Mouse (Mus musculus) heart, adult 11 months (tissue): ENCODE measurements around the gene Tmem263.

Experiments
- DNase-seq: peaks from one replicate; pipeline ENCODE4 v3.0.0; 2022

Tmem263 gene

DNA sequence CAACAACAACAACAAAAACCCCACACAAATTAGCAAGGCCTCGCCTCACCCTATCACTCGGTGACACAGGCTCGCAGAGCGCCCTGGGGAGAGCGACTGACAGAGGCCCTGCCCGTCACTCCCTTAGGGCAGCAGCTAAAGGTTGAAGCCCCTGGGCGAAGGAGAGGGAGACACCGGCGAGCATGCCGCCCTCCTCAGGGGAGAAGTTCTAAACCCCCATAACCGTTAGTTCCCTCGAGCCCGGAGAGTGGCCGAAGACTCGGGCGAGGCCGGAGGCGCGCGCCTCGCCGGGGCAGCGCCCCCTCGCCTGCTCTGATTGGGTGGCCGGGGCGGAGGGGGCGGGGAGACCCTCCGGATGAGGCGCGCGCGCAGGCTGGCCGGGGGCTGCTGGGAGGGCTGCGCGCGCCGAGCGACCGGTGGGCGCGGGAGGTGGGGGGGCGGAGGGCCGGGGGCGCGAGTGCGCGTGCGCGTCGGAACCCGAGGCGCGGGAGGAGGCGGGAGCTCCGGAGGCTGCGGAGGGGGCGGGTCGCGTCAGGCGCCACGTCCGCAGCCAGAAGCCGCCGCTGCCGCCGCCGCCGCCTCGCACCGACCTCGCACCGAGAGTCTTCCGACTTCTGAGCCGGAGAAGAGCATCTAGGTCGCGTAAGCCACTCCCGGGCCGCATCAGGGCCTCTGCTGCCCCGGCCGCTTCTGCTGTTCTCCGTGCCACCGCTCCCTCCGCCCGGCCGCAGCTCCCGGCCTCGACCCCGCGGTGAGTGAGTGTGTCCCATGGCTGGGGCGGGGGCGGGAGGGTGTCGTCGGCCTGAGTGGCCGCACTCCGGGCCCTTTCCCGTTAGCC, at the start of gene Tmem263, which contains the start of gene Fhl4:
TSS of gene Tmem263 (plus strand) at position 381 of the 838 bp plus-strand sequence.
TSS of gene Fhl4 (minus strand) at position 249 of the 838 bp plus-strand sequence.
- peak; percentile 99 for DNase-seq

DNA sequence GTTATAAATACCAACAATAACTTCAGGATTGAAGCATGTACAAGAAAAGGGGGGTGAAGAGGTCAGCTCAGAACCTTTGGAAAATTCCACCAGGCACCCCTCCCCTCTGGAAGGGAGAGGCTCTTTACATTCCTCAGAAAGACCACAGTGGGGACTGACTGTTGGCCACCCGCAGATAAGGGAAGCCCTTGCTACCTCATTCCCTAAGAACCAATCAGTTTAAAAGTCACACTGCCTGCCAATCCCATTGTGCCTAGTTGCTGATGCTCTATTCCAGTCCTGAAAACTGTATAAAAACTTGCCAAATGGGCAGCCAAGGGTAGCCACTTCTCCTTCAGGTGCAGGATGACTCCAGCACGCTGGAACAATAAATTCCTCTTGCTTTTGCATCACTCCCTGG, 47.6 kb upstream of the Tmem263 start:
- DNase-seq = peak; percentile 70

DNA sequence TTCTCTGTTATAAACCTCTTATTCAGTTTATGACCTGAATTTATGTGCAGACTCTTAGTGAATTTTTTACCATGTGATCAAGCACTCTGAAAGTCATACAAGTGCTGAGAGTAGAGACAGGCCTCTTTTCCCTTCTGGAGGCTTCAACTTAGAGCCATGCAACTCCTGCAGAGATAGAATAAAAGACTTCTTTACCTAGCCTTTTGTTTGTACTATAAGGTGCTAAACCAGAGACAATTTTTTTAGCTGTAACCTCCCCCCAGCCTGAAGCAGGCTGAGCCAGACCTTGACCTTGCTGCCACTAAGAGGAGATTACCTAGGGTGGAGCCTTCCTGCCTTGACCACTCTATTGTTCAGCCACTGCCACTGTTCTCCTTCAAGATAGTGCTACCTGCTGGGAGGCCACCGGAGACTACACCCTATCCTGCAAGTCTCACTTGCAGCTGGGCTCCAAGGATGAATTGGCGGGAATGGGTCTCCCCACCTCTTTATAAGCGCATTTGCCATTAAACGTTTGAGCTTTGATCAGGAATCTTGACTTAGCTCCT, 30.7 kb upstream of the Tmem263 start:
- peak; percentile 74 for DNase-seq

DNA sequence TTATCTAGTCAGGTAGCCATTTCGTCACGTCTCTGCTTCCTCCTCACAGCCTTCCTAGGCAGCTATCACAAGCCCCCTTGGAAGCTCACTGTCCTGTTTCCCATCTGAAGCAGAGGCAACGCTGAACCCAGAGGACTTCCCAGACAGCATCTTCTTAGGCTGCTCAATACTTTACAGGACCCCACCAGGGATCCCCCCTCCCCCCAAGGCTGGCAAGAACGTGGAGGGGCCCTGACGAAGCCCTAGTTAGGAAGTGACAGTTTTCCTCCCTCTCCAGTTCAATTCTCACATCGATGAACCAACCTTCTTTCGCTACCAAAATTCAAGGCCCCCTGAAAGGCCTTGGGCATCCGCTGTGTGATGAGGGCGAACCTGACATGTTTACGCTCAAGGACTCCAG, 586 bp upstream of the Tmem263 start:
- no peak for DNase-seq

DNA sequence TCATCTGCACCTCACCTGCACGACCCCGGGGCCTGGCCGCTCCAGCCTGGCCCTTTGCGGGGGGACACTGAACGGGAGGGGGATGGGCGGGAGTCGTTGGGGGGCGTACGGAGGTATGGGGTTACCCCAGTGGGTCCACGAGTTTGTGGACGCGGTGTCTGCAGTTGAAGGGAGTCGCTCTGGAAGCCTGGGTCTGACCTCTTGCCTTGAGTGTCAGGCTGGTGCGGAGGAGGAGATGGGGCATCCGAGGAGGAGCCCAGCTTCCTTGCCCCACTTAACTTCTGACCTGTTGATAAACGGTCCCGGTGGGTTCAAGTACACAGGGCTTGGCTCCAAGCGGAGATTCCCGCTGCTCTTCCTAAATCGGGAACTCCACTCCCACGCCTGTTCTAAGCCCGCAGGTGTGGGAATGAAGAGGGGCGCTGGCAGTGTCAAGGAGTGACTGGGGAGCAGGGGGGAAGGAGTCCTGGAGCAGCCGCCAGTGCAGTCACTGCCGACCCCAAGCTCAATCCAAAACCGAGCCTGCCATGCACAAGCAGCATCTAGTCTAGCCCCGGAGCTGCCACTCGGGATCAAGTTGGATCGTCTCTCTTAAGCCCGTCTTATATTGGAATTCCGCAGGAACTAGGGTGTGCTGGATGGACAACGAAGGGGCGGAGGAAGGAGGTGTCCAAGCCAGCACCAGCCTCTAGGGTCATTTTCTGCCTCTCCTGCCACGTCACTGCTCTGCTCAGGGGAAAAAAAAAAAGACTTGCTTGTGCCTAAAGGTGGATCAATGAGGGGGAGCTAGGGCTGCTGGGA, 858 bp downstream of the Tmem263 start:
- DNase-seq = peak; percentile 95

DNA sequence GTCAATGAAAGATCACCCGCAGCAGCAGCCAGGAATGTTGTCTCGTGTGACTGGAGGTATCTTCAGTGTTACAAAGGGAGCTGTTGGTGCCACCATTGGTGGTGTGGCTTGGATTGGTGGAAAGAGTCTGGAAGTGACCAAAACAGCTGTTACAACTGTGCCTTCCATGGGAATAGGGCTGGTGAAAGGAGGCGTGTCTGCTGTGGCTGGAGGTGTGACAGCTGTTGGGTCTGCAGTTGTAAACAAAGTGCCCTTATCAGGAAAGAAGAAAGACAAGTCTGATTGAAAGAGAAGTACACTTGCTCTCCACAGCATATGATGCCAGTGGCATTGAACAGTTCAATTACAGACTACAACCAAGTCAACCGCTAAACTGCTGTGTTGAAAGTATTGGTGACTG, 12.0 kb downstream of the Tmem263 start:
- peak; percentile 84 for DNase-seq

DNA sequence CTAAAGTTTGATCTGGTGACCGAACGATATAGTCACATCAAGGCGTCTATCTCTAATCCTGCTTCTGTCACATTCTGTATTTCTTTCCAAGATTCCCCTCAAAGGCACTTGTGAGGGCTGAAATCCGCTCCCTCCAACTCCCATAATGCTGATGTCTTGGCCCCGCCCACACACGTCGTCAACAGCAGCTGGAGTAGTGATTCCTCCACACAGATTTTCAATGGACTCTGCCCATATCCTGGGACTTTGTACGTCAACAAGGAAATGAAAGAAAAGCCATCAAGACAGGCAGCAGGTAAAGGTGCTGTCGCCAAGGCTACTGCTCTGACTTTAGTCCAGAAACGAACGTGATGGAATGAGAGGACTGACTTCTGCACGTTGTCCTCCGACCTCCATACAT, 22.8 kb downstream of the Tmem263 start:
- DNase-seq = no peak

DNA sequence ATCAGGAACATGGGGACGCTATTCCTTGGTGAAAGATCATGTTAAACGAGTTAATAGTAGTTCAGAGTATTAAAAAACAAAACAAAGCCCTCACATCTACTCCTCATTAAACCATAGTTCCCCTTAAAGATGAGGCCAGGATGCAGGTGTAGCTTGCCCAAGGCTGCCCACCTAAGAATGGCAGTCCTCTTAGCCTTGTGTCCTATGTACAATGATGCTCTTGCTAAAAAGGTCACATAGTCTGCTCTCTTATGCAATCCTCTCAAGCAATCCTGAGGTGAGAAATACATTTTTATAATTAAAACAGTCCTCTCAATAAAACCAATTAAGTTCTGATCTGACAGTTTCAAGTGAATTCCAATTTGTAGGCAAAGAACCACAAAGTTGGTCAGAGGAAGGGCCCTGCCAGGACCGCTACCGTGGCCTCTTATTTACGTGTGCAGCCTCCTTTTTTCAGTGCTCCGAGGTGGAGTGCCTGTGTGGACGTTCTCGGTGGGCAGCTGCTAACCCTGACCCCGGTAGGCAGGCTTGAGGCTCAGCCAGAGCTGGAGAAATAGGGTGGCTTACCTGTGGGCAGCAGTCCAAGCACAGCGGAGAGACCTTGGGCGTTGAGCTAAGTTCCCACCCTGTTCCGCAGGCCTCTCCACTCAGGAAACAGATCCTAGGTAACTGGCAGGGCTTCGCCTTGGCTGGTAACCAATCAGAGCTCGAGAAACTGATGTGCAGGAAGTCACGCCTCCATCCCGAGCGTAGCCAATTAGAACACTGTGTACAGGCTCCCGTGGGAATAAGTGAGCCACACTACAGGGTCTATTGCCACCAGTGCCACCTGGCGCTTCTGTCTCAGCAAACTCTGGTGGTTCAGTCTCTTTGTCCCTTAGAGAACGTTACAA, 25.2 kb downstream of the Tmem263 start, which contains the start of gene Mterf2:
TSS of gene Mterf2 (minus strand) at position 633 of the 893 bp plus-strand sequence.
- DNase-seq = peak; percentile 100

DNA sequence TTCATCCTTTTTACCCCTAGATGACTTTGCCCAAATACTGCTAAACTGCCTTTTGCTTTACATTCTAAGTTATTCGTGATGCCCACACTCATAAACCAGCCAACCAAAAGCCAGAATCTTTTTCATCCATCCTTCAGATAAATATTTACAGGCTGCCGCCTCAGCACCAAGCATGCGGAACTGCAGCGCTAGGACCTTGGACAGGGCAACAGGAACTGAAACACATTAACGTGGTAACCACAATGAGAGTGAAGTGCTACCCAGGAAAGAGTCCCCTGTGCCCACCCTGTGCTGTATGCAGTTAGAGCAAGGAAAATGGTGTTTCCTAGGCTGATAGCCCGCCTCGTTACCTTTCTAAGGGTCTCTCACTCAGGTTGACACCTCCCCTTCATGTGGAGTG, 26.0 kb downstream of the Tmem263 start:
- peak; percentile 88 for DNase-seq

DNA sequence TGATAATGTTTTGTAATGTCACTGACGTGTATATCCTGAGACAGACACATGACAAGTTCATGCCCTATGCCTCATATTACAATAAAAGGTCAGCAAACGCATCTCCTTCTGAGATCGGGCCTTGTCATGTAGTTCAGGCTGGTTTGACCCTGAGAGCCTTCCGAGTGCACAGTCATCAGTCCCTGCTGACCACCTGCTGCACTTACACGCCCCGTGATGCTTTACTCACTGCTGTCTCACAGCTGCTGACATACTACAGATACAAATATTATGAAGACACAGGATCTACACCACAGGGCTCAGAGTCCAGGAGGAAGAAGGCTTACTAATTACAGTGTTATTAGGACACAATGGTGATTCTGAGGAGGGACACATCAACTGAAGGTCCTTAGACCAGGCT, 34.1 kb downstream of the Tmem263 start:
- peak; percentile 72 for DNase-seq

DNA sequence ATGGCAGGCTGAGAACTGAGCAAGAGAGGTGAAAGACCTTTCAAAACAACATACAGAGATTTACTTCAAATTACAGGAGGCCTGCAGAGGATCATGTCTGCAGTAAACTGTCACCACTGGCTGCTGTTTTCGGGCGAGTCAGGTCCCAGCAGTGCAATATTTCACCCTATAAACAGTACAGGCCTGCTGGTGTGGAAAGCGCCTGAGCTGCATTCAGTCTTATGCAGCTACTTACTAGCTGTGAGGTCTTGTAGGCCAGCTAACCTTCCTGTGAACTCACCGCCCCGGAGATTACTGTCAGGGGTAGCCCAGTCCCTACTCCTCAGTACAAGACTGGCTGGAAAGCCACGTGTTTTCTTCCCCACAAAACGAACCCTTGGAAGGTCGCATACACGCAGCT, 39.0 kb downstream of the Tmem263 start:
- no peak for DNase-seq

DNA sequence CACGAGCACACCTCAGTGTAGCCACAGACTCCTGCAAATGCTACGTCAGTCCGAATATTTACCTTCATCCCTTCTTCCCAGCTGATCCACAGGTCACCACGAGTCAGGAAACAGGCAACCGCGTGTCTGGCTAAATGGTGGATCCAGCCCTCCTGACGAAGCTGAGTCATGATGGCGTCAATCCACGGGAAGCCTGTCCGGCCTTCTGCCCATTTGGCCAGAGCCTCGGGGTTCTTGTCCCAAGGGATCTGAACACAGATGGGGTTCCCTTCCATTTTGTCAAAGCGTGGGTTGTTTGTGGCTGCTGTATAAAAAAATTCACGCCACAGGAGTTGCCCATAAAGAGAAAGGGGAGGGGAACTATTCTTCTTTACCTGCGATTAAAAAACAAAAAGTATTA, 43.9 kb downstream of the Tmem263 start:
- DNase-seq = peak; percentile 84

DNA sequence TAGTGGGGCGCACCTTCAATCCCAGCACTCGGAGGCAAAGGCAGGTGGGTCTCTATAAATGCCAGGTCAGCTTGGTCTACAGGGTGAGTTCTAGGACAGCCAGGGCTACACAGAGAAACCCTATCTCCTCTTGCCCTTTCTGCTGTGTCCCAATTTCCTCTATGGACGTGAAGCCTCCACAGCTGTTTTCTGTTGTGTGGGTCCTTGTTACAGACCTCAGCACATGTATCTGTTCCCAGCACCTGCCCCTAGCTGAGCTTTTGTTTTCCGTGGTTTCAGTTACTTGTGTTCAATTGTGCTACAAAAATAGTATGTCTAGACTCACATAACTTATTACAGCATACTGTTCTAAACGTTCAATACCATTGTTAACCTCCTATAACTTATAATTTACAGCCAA, 46.8 kb downstream of the Tmem263 start:
- DNase-seq = no peak

DNA sequence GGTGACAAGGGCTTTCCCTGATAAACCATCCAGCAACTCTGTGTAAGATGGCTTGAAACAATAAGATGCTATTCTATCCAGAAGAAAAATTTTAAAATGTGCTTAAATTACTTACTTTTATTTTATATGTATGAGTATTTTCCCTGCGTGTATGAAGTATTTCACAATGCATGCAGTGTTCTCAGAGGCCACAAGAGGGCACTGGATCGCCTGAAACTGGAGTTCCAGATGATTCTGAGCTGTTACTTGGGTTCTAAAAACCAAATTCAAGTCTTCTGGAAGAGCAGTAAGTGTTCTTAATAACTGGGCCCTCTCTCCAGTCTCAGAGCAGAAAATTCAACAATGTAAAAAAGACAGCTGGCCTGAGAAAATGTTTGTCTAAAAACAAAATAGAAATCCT, 51.8 kb downstream of the Tmem263 start:
- no peak for DNase-seq

DNA sequence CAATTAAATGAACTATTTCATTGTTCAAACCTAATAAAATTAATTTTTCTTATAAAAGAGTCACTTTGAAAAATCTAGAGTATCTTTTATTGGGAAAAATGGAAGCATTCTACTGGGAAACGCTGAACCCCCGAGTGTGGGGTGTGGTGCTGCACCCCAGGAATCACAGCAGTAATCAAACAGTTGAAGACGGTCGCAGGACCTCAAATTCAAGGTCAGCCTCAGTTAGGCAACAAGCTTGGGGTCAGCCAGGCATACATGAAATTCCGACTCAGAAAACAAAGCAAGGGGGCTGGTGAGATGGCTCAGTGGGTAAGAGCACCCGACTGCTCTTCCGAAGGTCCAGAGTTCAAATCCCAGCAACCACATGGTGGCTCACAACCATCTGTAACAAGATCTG, 55.0 kb downstream of the Tmem263 start:
- DNase-seq = peak; percentile 71

DNA sequence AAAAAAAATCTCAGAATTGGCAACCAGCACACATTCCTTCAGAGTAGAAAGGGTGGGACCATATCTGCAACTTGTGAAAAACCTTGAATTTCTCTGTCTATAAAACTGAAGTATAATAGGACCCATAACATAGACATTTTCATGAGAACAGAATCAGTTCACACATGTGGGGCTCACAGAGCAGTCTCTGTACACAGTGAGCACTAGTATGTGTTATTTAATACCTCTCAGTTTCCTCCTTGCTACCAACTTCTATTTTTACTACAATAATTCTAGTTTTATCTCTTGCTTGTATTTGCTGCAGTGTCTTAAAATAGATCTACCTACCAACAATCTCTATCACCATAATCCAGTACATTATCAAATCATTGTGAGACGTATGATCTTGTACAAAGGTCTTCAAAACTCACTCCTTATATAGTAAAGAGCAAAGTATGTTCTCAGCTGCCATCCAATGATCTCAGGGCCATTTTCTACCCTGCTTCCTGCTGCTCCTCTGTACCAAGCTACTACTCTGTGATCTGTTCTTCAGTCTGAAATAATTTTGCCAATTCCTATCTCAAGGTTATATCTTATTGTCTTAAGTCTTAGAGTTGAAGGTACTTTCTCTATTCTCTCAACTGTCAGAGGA, 57.7 kb downstream of the Tmem263 start:
- DNase-seq = no peak

DNA sequence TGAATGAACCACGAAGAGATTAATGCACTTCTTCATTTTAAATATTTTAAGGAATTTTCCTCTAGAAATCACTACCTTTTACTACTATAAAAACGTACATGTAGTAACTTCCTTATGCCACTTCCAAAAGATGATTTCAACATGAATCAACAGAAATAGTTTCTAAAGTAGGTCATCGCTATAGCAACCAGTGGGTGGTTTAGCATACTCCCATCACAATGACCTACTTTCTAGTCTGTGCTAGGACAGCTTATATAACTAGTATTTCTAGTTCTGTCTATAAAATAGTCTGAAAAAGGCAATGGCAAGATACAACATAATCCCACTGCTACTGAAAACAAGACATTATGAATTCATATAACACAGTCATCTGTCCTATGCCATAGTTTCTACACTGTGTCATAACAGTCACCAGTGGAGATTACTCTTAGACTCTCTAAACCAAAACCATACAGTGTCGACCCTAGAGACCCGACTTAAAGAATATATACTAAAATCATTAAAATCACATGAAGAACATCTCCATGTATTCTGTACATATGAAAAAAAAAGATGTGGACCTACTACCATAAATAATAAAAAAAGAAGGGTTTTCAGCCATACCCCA, 59.4 kb downstream of the Tmem263 start:
- no peak for DNase-seq

DNA sequence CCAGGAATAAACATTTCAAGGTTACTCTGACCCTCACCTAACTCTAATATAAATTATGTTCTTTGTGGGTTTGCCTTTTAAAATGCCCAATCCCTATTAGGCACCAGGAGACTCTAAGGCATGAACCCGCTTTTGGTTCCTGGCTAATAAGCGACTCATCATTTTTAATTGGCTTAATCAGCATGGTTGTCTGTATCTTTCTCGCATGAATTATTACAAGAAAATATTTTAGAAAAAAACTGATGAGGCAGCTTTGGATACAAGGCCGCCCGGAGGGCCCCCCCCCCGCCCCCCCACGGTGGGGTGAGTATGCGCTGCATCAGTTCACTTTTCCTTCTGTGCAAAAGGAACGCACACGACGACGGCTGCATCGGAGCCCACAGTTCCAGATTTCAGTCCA, 62.4 kb downstream of the Tmem263 start:
- no peak for DNase-seq

DNA sequence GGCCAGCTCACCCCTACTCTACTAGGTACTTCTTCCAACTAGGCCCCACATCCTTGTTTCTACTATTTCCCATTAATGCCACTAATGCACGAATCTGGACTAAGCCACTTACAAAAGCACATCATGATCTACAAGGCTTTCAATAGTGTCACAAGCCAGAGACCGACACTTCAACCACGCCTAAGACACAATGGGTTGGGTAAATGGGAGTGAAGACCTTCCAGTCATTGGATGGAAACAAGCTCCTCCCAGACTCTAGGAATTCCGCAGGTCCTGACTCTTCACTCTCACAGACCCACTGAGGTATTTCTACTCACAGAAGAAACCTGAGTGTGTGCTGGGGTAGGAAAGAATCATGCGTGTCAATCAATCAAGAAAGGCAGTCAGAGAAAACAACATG, 62.9 kb downstream of the Tmem263 start:
- DNase-seq = peak; percentile 31
